Mouse (Mus musculus): Measurements from ENCODE around the gene Parp9. TPM values are rescaled to one million over a fixed set of nuclear protein-coding genes. Genes with fewer than 3 reads are reported as not detected.
"Not testable (repeated sequence)": the region's sequence is repeated elsewhere in the genome, so short reads cannot be mapped to it uniquely, and the experiment has no call there.

The Parp9 gene
- total RNA-seq, 2 experiments from 2014 or later: 21.3 to 30.7 TPM

- no peak for ATAC-seq (replicated peaks; ENCODE audit: low FRiP score, poor library complexity, severe bottlenecking)
Measured at GRCm38 (mm10) chr16:35922301-35922895, 15.9 kb upstream of the Parp9 start.

DNA sequence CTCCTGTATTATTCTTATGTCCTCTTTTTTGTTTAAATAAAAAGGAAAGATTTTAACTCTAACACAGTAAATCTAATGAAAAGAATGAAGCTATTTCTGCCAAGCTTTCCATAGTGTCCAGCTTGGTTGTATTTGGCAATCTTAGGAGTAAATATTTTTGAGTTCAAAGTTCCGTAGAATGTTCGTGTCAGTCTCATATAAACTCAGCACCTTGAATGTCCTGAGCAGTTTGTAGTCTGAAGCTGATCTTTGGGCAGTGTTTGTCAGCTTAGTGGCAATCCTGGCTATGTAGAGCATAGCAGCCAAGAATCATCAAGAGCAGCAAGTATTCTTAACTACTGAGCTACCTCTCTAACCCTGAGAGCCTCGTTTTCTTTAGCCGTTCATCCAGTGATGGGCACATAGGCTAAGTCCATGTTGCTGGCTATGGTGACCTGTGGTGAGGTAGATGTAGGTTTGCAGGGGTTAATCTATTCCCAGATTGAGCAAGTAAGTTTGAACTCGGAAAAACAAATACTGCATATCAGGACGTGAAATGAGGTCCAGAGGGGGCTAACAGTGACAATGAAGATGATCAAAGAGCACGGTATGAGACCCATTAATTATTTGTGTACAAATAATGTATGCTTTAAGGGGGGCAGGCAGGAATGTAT, 14.6 kb upstream of the Parp9 start:
- no peak for ATAC-seq (replicated peaks; ENCODE audit: low FRiP score, poor library complexity, severe bottlenecking)

DNA sequence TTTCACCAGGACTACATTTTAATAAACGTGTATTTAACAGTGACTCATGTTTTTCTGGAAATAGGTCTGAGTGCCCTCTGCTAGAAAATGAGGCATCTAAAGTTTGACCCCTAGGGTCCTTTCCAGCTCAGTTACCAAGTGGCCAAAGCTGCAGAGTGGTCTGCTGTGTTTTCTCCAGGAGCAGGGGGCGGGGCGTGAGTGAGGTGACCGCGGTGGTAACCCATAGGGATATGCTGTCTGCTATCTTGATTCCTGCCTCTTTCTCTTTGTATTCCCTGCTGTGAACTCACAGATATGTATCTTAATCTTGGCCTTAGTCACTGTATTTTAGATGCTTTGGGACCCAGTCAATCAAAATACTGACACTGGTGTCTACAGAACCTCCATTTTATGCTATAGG, 13.9 kb upstream of the Parp9 start:
- ATAC-seq (replicated peaks; ENCODE audit: low FRiP score, poor library complexity, severe bottlenecking): no peak

- ATAC-seq (replicated peaks; ENCODE audit: low FRiP score, poor library complexity, severe bottlenecking): no peak
Measured at GRCm38 (mm10) chr16:35932179-35933055, 5.9 kb upstream of the Parp9 start.

GRCm38 (mm10) chr16:35933181-35933580, 5.1 kb upstream of the Parp9 start:
- ATAC-seq (replicated peaks; ENCODE audit: low FRiP score, poor library complexity, severe bottlenecking): no peak

DNA sequence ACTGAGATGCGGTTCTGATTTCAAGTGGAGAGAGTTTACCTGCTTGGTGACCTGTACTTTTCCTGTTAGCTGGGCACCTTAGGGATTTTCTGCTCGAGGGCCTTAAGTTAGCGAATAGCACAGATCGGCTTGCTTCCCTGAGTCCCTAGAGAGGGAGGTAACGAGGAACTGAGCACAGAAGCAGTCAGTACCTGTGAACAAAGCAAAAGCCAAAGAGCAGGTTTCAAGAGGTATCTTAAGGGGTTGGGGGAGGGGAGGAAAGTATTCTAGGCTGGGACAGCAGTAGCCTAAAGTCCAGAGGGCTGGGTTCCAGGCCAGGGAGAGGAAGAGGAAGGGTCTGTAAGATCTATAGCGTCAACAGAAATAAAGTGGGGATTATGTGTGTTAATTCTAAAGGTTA, 991 bp downstream of the Parp9 start:
- peak; percentile 50 for ATAC-seq (replicated peaks; ENCODE audit: low FRiP score, poor library complexity, severe bottlenecking)

GRCm38 (mm10) chr16:35939690-35940089, 1.4 kb downstream of the Parp9 start:
- ATAC-seq (replicated peaks; ENCODE audit: low FRiP score, poor library complexity, severe bottlenecking): peak; percentile 82

DNA sequence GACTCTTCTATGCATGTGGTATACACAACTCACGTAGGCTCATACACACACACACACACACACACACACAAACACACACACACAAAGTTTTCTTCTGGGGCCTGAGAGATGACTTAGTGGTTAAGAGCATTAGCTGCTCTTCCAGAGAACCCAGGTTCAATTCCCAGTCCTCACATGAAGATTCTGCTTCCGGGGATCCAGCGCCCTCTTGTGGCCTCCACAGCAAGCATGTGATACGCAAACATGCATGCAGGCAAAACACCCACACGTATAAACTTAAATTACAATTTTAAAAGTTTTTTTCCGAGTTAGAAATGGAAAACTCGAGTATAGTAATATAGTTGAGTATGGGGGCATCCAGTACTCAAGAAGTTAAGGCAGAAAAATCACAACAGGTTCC, 3.1 kb downstream of the Parp9 start:
- ATAC-seq (replicated peaks; ENCODE audit: low FRiP score, poor library complexity, severe bottlenecking): no peak

- no peak for ATAC-seq (replicated peaks; ENCODE audit: low FRiP score, poor library complexity, severe bottlenecking)
Measured at GRCm38 (mm10) chr16:35949264-35949663, 11.0 kb downstream of the Parp9 start.

GRCm38 (mm10) chr16:35951216-35951615, 12.9 kb downstream of the Parp9 start:
- ATAC-seq (replicated peaks; ENCODE audit: low FRiP score, poor library complexity, severe bottlenecking): no peak

DNA sequence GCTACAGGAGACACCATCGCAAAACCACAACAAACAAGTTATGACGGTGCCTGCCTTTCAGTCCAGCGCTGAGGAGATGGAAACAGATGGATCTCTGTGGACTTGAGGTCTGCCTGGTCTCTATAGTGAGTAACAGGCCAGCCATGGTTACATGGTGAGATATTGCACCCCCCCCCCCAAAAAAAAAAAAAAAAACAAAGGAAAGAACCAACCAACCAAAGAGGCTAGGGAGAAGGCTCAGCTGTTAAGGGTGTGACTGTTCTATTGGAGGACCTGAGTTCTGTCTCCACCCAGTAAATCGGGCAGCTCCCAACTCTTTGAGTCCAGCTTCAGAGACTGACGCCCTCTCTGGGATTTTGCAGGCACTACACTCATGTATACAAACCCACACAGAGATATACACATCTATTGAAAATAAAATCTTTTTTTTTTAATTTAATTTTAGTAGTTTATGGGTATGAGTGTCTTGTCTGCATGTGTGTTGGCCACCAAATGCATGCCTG, 14.4 kb downstream of the Parp9 start:
- ATAC-seq (replicated peaks; ENCODE audit: low FRiP score, poor library complexity, severe bottlenecking): no peak

- ATAC-seq (replicated peaks; ENCODE audit: low FRiP score, poor library complexity, severe bottlenecking): not testable (repeated sequence)
Measured at GRCm38 (mm10) chr16:35965991-35966390, 27.7 kb downstream of the Parp9 start.

- ATAC-seq (replicated peaks; ENCODE audit: low FRiP score, poor library complexity, severe bottlenecking): no peak
Measured at GRCm38 (mm10) chr16:35966411-35967115, 28.3 kb downstream of the Parp9 start.

DNA sequence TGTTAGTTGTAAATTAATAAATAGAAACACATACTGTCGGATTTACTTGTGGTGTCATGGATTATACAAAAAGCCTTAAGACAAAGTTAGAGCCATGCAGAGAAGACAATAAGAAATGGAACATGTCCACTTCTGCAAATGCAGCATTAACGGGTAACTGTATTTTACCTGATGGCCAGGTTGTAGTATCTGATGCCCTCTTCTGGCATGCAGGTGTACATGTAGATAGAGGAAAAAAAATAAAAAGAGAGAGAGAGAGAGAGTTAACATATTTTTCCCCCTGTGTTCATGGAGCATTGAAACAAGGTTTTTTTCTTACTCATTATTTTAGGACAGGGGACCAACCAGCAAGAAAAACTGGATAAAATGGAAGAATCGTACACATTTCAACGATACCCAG, 29.0 kb downstream of the Parp9 start:
- no peak for ATAC-seq (replicated peaks; ENCODE audit: low FRiP score, poor library complexity, severe bottlenecking)

GRCm38 (mm10) chr16:35968149-35968548, 29.9 kb downstream of the Parp9 start:
- ATAC-seq (replicated peaks; ENCODE audit: low FRiP score, poor library complexity, severe bottlenecking): no peak

GRCm38 (mm10) chr16:35974021-35974420, 35.8 kb downstream of the Parp9 start:
- ATAC-seq (replicated peaks; ENCODE audit: low FRiP score, poor library complexity, severe bottlenecking): no peak

- not testable (repeated sequence) for ATAC-seq (replicated peaks; ENCODE audit: low FRiP score, poor library complexity, severe bottlenecking)
Measured at GRCm38 (mm10) chr16:35978450-35978849, 40.2 kb downstream of the Parp9 start, which contains the start of gene Kpna1. Gene Kpna1 (plus strand): TSS chr16:35978750.

- ATAC-seq (replicated peaks; ENCODE audit: low FRiP score, poor library complexity, severe bottlenecking): peak; percentile 83
Measured at GRCm38 (mm10) chr16:35981363-35981821, 43.1 kb downstream of the Parp9 start.

GRCm38 (mm10) chr16:35982506-35982901, 44.2 kb downstream of the Parp9 start:
- ATAC-seq (replicated peaks; ENCODE audit: low FRiP score, poor library complexity, severe bottlenecking): no peak

Data from erythroblast, adult 5-6 weeks (primary cell).